Mouse (Mus musculus) thymus, postnatal 14 days (tissue): ENCODE results near the gene Slc2a12.

Source experiments
- DNase-seq: peaks from one replicate; pipeline ENCODE4 v3.0.0; 2021

Gene Slc2a12

GRCm38 (mm10) chr10:22644853-22645491 is at the start of gene Slc2a12:
Slc2a12 (plus strand) TSS chr10:22645011.
- DNase-seq, result peak; percentile 52

GRCm38 (mm10) chr10:22598908-22599480 is 45.8 kb upstream of the Slc2a12 start:
- DNase-seq, result no peak

GRCm38 (mm10) chr10:22601046-22601445 is 43.8 kb upstream of the Slc2a12 start:
- no peak for DNase-seq

GRCm38 (mm10) chr10:22604801-22605200 is 40.0 kb upstream of the Slc2a12 start:
- DNase-seq, result no peak

- DNase-seq, result no peak
These were observed 36.5 kb upstream of the Slc2a12 start for GRCm38 (mm10) chr10:22608273-22608672.

GRCm38 (mm10) chr10:22608799-22609357 is 35.9 kb upstream of the Slc2a12 start:
- no peak for DNase-seq

- no peak for DNase-seq
These were observed 31.5 kb upstream of the Slc2a12 start for GRCm38 (mm10) chr10:22613301-22613700.

- no peak for DNase-seq
These were observed 30.3 kb upstream of the Slc2a12 start for GRCm38 (mm10) chr10:22614554-22614953.

- DNase-seq, result no peak
These were observed 29.5 kb upstream of the Slc2a12 start for GRCm38 (mm10) chr10:22615309-22615708.

- peak; percentile 12 for DNase-seq
These were observed 26.0 kb upstream of the Slc2a12 start for GRCm38 (mm10) chr10:22618842-22619241.

- no peak for DNase-seq
These were observed 16.0 kb upstream of the Slc2a12 start for GRCm38 (mm10) chr10:22628832-22629231.

- no peak for DNase-seq
These were observed 13.7 kb upstream of the Slc2a12 start for GRCm38 (mm10) chr10:22631103-22631502.

- DNase-seq, result no peak
These were observed 13.3 kb upstream of the Slc2a12 start for GRCm38 (mm10) chr10:22631528-22631927.

- DNase-seq, result no peak
These were observed 12.9 kb upstream of the Slc2a12 start for GRCm38 (mm10) chr10:22631956-22632355.

- DNase-seq, result no peak
These were observed 11.2 kb upstream of the Slc2a12 start for GRCm38 (mm10) chr10:22633406-22634306.

- DNase-seq, result no peak
These were observed 7.6 kb upstream of the Slc2a12 start for GRCm38 (mm10) chr10:22637241-22637640.

GRCm38 (mm10) chr10:22644171-22644570 is 640 bp upstream of the Slc2a12 start:
- no peak for DNase-seq

GRCm38 (mm10) chr10:22648702-22649101 is 3.9 kb downstream of the Slc2a12 start:
- DNase-seq, result no peak

GRCm38 (mm10) chr10:22653820-22654219 is 9.0 kb downstream of the Slc2a12 start:
- no peak for DNase-seq

- no peak for DNase-seq
These were observed 13.9 kb downstream of the Slc2a12 start for GRCm38 (mm10) chr10:22658534-22659385.

- no peak for DNase-seq
These were observed 14.5 kb downstream of the Slc2a12 start for GRCm38 (mm10) chr10:22659386-22659725.

- DNase-seq, result no peak
These were observed 15.6 kb downstream of the Slc2a12 start for GRCm38 (mm10) chr10:22660286-22661000.
